Mouse (Mus musculus) myocyte (in vitro differentiated cells): ENCODE measurements at regions not wholly inside any gene's neighbourhood (a gene's known extent, or its start where the extent isn't known, plus 50 kb on each side); places are given as distances from the start of the nearest gene placed in this dataset.

Source experiments
- H3K27me3 ChIP-seq: one replicate; pipeline ENCODE4 v1.6.1; 2011; ENCODE audit not compliant: control insufficient read depth, insufficient read depth, insufficient read length
- H3K36me3 ChIP-seq: one replicate; pipeline ENCODE4 v1.6.1; 2011; ENCODE audit not compliant: control insufficient read depth, insufficient read depth
- H3K4me2 ChIP-seq: one replicate; pipeline ENCODE4 v1.6.1; 2011; ENCODE audit warnings: low read depth, control low read depth
- H3K4me3 ChIP-seq: one replicate; pipeline ENCODE4 v1.5.1; 2011; ENCODE audit warnings: mild to moderate bottlenecking, control low read depth, moderate library complexity
- H3K79me2 ChIP-seq: one replicate; pipeline ENCODE4 v1.6.1; 2011; ENCODE audit not compliant: control insufficient read depth, insufficient read depth
- H3ac ChIP-seq: one replicate; pipeline ENCODE4 v1.6.1; 2011; ENCODE audit not compliant: control insufficient read depth, insufficient read length
- CEBPB ChIP-seq: IDR thresholded peaks from 2 replicates; pipeline ENCODE4 v1.6.1; 2011; ENCODE audit warnings: mild to moderate bottlenecking, moderate library complexity; ENCODE audit not compliant: poor library complexity, insufficient read depth, severe bottlenecking
- E2F4 ChIP-seq: IDR thresholded peaks from one replicate; pipeline ENCODE4 v1.6.1; 2011; ENCODE audit warnings: mild to moderate bottlenecking, control low read depth, moderate library complexity; ENCODE audit not compliant: insufficient read depth
- MAX ChIP-seq: IDR thresholded peaks from one replicate; pipeline ENCODE4 v1.6.1; 2011; ENCODE audit warnings: low read depth, mild to moderate bottlenecking, control low read depth
- MYOD1 ChIP-seq, 3 experiments: IDR thresholded peaks; one replicate each; pipeline ENCODE4 v1.6.1; 2011; ENCODE audit warnings: control low read depth in 2 of 3, low read depth in 2 of 3, mild to moderate bottlenecking in 2 of 3, moderate library complexity in 1 of 3; ENCODE audit not compliant: insufficient read length in 2 of 3, control insufficient read depth in 1 of 3
- MYOG ChIP-seq, 3 experiments: IDR thresholded peaks; one replicate each; pipeline ENCODE4 v1.6.1; 2011; ENCODE audit warnings: control low read depth in 2 of 3, low read depth in 2 of 3, mild to moderate bottlenecking in 2 of 3; ENCODE audit not compliant: insufficient read length in 2 of 3, control insufficient read depth in 1 of 3, insufficient read depth in 1 of 3
- POLR2A ChIP-seq: IDR thresholded peaks from one replicate; pipeline ENCODE4 v1.6.1; 2011; ENCODE audit warnings: low read depth, mild to moderate bottlenecking, control low read depth, moderate library complexity; ENCODE audit not compliant: insufficient read length
- POLR2AphosphoS2 ChIP-seq: IDR thresholded peaks from one replicate; pipeline ENCODE4 v1.6.1; 2011; ENCODE audit warnings: low read depth, control low read depth; ENCODE audit not compliant: insufficient read length
- REST ChIP-seq: IDR thresholded peaks from one replicate; pipeline ENCODE4 v1.6.1; 2011; ENCODE audit warnings: mild to moderate bottlenecking, control low read depth, moderate library complexity; ENCODE audit not compliant: insufficient read depth, insufficient read length
- SRF ChIP-seq: IDR thresholded peaks from one replicate; pipeline ENCODE4 v1.6.1; 2011; ENCODE audit warnings: low read depth; ENCODE audit not compliant: control insufficient read depth, insufficient read length
- TCF12 ChIP-seq: IDR thresholded peaks from one replicate; pipeline ENCODE4 v1.6.1; 2011; ENCODE audit warnings: mild to moderate bottlenecking, control low read depth; ENCODE audit not compliant: poor library complexity, insufficient read depth, severe bottlenecking
- TCF3 ChIP-seq: IDR thresholded peaks from one replicate; pipeline ENCODE4 v1.6.1; 2011; ENCODE audit warnings: low read depth, control low read depth; ENCODE audit not compliant: insufficient read length
- USF1 ChIP-seq: IDR thresholded peaks from one replicate; pipeline ENCODE4 v1.6.1; 2011; ENCODE audit warnings: low read depth, mild to moderate bottlenecking, control low read depth, moderate library complexity

DNA sequence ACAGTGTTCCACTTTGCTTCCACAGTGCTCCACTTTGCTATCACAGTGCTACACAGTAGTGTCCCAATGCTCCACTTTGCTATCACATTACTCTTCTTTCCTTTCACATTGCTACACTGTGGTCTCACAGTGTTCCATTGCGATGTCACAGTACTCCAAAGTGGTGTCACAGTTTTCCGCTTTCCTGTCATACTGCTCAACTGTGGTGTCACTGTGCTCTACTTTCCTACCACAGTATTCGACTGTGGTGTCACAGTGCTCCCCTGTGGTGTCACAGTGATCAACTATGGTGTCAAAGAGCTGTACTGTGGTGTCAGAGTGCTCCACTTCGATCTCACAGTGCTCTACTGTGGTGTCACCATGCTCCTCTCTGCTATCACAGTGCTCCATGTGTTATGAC lies 76.1 kb upstream of the Trpm1 start:
- no peak overlapping the region for H3K4me3 ChIP-seq
- H3K27me3 ChIP-seq, result no peaks in the 10 kb centered on the region
- H3ac ChIP-seq, result no peak overlapping the region
- no peaks in the 10 kb centered on the region for H3K79me2 ChIP-seq
- no peak for TF ChIP-seq E2F4
- TF ChIP-seq POLR2A, result no peak
- no peak for TF ChIP-seq CEBPB
- TF ChIP-seq SRF, result no peak
- TF ChIP-seq USF1, result no peak
- TF ChIP-seq MYOD1 (IDR thresholded peaks at IDR 0.05; ENCODE audit: control insufficient read depth in 1 of 3, insufficient read length in 2 of 3, low read depth in 2 of 3), result no peak
- TF ChIP-seq TCF3, result no peak
- TF ChIP-seq POLR2AphosphoS2, result no peak
- TF ChIP-seq MAX, result no peak
- TF ChIP-seq MYOG (IDR thresholded peaks at IDR 0.05; ENCODE audit: control insufficient read depth in 1 of 3, insufficient read depth in 1 of 3, insufficient read length in 2 of 3, low read depth in 2 of 3), result no peak
- H3K4me2 ChIP-seq, result no peak overlapping the region
- H3K36me3 ChIP-seq, result no peaks in the 10 kb centered on the region

DNA sequence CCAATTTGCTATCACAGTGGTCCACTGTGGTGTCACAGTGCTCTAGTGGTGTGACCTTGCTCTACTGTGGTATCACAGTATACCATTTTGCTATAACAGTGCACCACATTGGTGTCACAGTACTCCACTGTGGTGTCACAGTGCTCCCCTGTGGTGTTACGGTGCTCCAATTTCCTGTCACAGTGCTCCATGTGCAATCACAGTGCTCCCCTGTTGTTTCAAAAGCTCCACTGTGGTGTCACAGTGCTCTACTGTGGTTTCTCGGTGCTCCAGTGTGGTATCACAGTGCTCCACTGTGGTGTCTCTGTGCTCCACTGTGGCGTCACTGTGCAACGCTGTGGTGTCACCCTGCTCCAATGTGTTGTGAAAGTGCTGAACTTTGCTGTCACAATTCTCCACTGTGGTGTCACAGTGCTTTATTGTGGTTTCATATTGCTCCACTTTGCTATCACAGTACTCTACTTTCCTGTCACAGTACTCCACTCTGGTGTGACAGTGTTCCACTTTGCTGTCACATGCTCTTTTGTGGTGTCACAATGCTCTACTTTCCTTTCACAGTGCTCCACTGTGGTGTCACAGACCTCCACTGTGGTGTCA lies 76.8 kb upstream of the Trpm1 start:
- no peaks in the 10 kb centered on the region for H3K27me3 ChIP-seq
- no peaks in the 10 kb centered on the region for H3K79me2 ChIP-seq
- no peaks in the 10 kb centered on the region for H3K36me3 ChIP-seq
- no peak for TF ChIP-seq MYOD1 (IDR thresholded peaks at IDR 0.05; ENCODE audit: control insufficient read depth in 1 of 3, insufficient read length in 2 of 3, low read depth in 2 of 3)
- no peak for TF ChIP-seq TCF12
- TF ChIP-seq TCF3, result no peak
- no peak for TF ChIP-seq E2F4
- no peak for TF ChIP-seq REST
- no peak for TF ChIP-seq POLR2A
- no peak for TF ChIP-seq POLR2AphosphoS2
- no peak for TF ChIP-seq MYOG (IDR thresholded peaks at IDR 0.05; ENCODE audit: control insufficient read depth in 1 of 3, insufficient read depth in 1 of 3, insufficient read length in 2 of 3, low read depth in 2 of 3)
- no peak for TF ChIP-seq SRF
- no peak for TF ChIP-seq MAX
- no peak overlapping the region for H3K4me3 ChIP-seq
- H3ac ChIP-seq, result no peak overlapping the region
- H3K4me2 ChIP-seq, result no peak overlapping the region

DNA sequence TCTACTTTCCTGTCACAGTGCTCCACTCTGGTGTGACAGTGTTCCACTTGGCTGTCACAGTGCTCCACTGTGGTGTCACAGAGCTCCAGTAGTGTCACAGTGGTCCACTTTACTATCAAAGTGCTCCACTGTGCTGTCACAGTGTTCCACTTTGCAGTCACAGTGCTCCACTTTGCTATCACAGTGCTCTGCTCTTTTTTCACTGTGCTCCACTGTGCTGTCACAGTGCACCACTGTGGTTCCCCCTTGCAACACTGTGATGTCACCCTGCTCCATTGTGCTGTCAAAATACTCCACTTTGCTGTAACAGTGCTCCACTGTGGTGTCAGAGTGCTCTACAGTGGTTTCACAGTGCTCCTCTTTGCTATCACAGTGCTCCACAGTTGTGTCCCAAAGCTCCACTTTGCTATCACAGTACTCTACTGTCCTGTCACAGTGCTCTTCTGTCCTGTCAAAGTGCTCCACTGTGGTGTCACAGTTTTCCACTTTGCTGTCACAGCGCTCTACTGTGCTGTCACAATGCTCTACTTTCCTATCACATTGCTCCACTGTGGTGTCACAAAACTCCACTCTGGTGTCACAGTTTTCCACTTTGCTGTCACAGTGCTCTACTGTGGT lies 77.8 kb upstream of the Trpm1 start:
- Histone ChIP-seq H3K4me3 (no peak overlapping the region), H3ac (no peak overlapping the region), H3K27me3 (no peaks in the 10 kb centered on the region), H3K4me2 (no peak overlapping the region), H3K79me2 (no peaks in the 10 kb centered on the region), H3K36me3 (no peaks in the 10 kb centered on the region)
- TF ChIP-seq USF1, result no peak
- no peak for TF ChIP-seq E2F4
- no peak for TF ChIP-seq TCF12
- no peak for TF ChIP-seq MYOG (IDR thresholded peaks at IDR 0.05; ENCODE audit: control insufficient read depth in 1 of 3, insufficient read depth in 1 of 3, insufficient read length in 2 of 3, low read depth in 2 of 3)
- no peak for TF ChIP-seq MAX
- TF ChIP-seq REST, result no peak
- no peak for TF ChIP-seq CEBPB
- no peak for TF ChIP-seq SRF
- no peak for TF ChIP-seq POLR2A
- TF ChIP-seq MYOD1 (IDR thresholded peaks at IDR 0.05; ENCODE audit: control insufficient read depth in 1 of 3, insufficient read length in 2 of 3, low read depth in 2 of 3), result no peak
- TF ChIP-seq TCF3, result no peak
- TF ChIP-seq POLR2AphosphoS2, result no peak

DNA sequence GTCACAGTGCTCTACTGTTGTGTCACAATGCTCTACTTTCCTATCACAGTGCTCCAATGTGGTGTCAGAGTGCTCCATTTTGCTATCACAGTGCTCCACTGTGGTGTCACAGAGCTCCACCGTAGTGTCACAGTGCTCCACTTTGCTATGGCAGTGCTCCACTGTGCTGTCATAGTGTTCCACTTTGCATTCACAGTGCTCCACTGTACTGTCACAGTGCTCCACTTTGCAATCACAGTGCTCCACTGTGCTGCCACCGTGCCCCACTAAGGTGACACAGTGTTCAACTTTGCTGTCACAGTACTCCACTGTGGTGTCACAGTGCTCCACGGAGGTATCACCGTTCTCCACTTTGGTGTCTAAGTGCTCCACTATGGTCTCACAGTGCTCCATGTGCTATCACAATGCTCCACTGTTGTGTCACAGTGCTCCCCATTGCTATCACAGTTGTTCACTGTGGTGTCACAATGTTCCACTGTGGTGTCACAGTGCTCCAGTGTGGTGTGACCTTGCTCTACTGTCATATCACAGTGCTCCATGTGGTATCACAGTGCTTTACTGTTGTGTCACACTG lies 78.9 kb upstream of the Trpm1 start:
- Histone ChIP-seq H3ac (no peak overlapping the region), H3K4me2 (no peak overlapping the region), H3K36me3 (no peaks in the 10 kb centered on the region), H3K4me3 (no peak overlapping the region), H3K79me2 (no peaks in the 10 kb centered on the region), H3K27me3 (no peaks in the 10 kb centered on the region)
- no peak for TF ChIP-seq TCF12
- TF ChIP-seq SRF, result no peak

DNA sequence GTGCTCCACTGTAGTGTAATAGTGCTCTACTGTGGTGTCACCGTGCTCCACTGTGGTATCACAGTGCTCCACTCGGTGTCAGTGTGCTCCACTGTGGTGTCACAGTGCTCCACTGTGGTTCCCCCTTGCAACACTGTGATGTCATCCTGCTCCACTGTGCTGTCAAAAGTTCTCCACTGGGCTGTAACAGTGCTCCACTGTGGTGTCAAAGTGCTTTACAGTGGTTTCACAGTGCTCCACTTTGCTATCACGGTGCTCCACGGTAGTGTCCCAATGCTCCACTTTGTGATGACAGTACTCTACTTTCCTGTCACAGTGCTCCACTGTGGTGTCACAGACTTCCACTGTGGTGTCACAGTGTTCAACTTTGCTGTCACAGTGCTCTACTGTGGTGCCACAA lies 79.4 kb upstream of the Trpm1 start:
- H3K4me2 ChIP-seq, result no peak overlapping the region
- H3K27me3 ChIP-seq, result no peaks in the 10 kb centered on the region
- no peaks in the 10 kb centered on the region for H3K36me3 ChIP-seq
- no peak overlapping the region for H3ac ChIP-seq
- H3K4me3 ChIP-seq, result no peak overlapping the region
- no peaks in the 10 kb centered on the region for H3K79me2 ChIP-seq
- TF ChIP-seq E2F4 (no peak), TCF12 (no peak), REST (no peak), MYOD1 (IDR thresholded peaks at IDR 0.05; ENCODE audit: control insufficient read depth in 1 of 3, insufficient read length in 2 of 3, low read depth in 2 of 3) (no peak), USF1 (no peak), POLR2AphosphoS2 (no peak), MAX (no peak), MYOG (IDR thresholded peaks at IDR 0.05; ENCODE audit: control insufficient read depth in 1 of 3, insufficient read depth in 1 of 3, insufficient read length in 2 of 3, low read depth in 2 of 3) (no peak), SRF (no peak), POLR2A (no peak)
